Mouse (Mus musculus): ENCODE measurements around the gene Gm17727.
"Not testable (repeated sequence)": the region's sequence is repeated elsewhere in the genome, so short reads cannot be mapped to it uniquely, and the experiment has no call there.

Gene Gm17727

GRCm38 (mm10) chr9:35778009-35778408 is at the start of gene Gm17727:
Gene Gm17727 (minus strand): TSS chr9:35778109.
- no peak for DNase-seq (ENCODE audit: low spot score)

- not testable (repeated sequence) for DNase-seq (ENCODE audit: low spot score)
These were observed 40.0 kb upstream of the Gm17727 start for GRCm38 (mm10) chr9:35817881-35818280.

GRCm38 (mm10) chr9:35798146-35798545 is 20.2 kb upstream of the Gm17727 start:
- no peak for DNase-seq (ENCODE audit: low spot score)

GRCm38 (mm10) chr9:35790001-35790400 is 12.1 kb upstream of the Gm17727 start, which contains the start of the genes Gm27235 and D730048I06Rik:
Gene Gm27235 (minus strand): TSS chr9:35790101.
Gene D730048I06Rik (minus strand): TSS chr9:35790112.
- peak; percentile 23 for DNase-seq (ENCODE audit: low spot score)

- no peak for DNase-seq (ENCODE audit: low spot score)
These were observed 21.1 kb downstream of the Gm17727 start for GRCm38 (mm10) chr9:35756843-35757242.

GRCm38 (mm10) chr9:35740749-35741148 is 37.2 kb downstream of the Gm17727 start, which contains the start of gene Gm17677:
Gene Gm17677 (plus strand): TSS chr9:35741049.
- DNase-seq (ENCODE audit: low spot score) = no peak
